Mouse (Mus musculus) CD4-positive helper T cell, adult 2 months (primary cell): Measurements from ENCODE around the gene Zfp523.

ENCODE experiments used
- DNase-seq: peaks from one replicate; pipeline ENCODE4 v3.0.0-alpha.2; 2012; ENCODE audit warnings: low read depth, missing footprints, low spot score

Gene Zfp523

DNA sequence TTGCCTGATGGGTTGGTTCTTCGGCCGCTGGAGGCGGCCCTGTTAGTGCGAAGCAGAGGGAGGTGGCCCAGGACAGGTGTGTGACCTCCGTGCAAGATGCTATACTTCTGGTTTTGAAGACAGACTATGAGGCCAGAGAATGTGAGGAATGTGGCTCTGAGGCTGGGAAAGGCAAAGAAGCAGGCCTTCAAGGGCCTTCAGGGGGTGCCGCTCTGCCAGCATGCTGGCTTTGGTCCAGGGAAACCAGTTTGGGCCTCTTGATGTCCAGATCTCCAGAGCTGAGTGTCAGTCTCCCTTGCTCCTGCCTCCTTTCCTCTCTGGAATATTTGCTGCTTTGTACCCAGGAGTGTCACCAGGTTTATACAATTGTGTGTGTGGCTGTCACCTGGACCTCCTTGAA is 65.4 kb downstream of the Zfp523 start:
- DNase-seq: no peak

DNA sequence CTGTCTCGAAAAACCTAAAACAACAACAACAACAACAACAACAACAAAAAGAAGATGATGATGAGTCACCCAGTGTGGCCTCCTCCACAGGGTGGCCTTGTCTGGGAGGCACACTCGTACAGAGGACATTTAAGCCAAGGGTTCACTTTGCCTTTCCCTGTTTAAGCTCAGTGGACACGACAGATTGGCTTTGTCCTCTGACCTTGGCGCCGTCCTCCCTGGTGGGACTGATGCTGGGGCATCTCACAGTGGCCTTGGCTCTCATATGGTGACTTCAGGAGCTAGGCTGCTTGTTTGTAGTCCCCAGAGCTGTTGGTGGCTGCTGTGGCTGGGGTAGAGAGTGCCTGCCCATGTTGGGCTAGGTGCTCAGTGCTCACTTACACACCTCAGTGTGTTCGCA is 67.3 kb downstream of the Zfp523 start:
- no peak for DNase-seq

- no peak for DNase-seq
These were observed 67.8 kb downstream of the Zfp523 start for GRCm38 (mm10) chr17:28244714-28245113.

- no peak for DNase-seq
These were observed 69.7 kb downstream of the Zfp523 start for GRCm38 (mm10) chr17:28246640-28247039.

DNA sequence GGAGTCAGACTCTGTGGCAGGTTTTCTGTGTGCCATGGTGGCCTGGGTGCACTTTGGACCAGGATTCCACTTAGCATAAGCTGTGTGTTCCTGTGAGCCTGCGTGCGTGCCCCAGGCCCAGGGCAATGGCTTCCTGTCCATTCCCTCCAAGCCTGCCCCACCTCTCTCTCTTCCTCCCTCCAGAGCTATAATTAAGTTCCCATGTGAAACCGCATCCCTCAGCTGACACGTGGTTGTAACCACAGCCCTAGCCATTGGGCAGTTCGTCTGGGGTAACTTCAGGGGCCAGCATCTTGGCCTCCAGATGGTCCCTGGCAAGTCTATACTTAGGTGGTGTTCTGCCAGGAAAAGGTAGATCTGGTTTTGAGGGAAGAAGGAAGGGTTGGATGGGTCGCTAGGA is 70.7 kb downstream of the Zfp523 start:
- DNase-seq: no peak

DNA sequence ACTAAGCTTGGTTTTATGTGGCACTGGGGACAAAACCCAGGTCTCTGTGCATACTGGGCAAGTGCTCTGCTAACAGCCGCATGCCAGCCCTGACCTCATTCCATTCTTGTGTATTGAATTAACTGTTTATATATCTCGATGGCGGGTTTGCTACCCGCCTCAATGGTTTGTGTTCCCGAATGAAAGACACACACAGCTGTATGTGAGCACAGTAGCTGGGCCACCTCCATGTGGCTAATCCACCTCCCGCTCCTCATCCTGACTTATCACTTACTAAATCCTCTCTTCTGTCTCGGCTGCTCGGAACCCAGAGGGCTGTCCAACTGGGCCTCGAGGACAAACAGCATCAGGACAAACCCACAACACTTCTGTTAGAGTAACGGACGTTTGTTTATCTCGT is 72.1 kb downstream of the Zfp523 start:
- DNase-seq: no peak

DNA sequence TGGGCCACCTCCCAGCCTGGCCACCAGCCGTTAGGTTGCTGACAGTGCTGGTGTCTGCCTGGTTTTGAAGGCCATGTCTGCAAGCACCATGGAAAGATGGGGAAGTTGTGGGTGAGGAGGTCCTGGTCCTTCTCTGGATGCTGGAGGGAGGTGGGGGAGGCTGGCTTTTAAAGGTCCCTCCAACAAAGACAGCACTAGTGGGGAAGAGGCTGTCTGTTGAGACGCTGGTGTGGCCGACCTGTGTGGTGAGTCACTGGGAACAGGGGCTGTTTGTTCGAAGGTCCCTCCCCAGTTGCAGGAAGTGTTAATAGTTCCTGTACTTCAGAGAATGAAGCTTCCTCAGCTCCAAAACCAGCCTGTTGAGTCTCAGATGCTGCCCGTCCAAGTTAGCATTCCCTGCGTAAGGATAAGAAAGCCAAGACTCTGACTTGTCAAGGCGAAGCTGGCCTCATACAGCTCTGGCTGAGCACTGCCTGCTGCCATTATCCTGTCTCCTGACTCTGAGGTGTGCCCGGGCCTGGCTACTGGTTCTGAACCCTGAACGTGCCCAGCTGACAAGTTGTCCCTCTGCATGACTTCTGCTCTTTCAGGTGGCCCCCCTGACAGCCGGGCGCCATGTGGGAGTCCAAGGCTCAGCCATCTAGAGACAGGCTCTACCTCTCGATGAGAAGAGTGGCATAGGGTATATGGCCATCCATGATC is 74.8 kb downstream of the Zfp523 start:
- DNase-seq: no peak

DNA sequence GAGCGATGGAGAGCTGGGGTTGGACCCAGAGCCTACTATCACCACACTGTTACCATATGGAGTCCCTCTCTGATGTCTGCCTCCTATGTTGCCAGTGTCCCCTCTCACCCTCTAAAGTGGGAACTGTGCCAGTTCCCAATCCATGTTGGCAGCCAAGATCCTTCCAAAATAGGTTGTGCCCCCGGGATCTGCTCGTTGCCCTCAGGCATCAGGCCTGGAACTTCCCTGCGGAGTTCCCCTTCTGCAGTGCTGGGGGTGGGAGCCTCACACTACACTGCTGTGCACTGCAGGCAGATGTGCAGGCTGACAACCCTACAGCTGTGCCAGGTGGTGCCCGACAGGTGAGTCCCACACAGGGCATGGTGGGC is 75.3 kb downstream of the Zfp523 start:
- no peak for DNase-seq

DNA sequence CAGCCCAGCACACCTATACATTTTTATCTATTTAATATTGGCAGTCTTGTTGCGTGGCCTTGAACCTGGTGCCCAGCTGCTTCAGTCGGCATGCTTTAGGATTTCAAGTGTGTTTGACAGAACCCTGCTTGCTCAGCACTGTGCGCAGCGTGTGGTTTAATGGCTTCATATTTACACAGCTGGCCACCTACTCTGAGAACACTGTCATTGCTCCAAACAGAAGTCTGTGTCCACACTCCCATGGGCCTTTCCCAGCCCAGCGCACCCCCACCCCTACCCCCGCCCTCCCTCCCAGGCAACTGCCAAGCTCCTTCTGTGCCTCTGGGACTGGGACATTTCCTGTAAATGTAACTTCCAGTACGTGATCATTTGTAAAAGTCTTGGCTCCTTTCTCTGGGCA is 76.3 kb downstream of the Zfp523 start:
- no peak for DNase-seq

- DNase-seq: no peak
These were observed 77.9 kb downstream of the Zfp523 start for GRCm38 (mm10) chr17:28254804-28255203.
